Mouse (Mus musculus) erythroblast, adult 5-6 weeks (primary cell): ENCODE results near the gene Nkx6-2. TPM values are rescaled to one million over a fixed set of nuclear protein-coding genes. Genes with fewer than 3 reads are reported as not detected.

ENCODE experiments used
- ATAC-seq: replicated peaks from 2 replicates; pipeline ENCODE4 v1.8.0; 2016; ENCODE audit warnings: moderate number of reproducible peaks, mild to moderate bottlenecking, moderate TSS enrichment, inconsistent platforms; ENCODE audit not compliant: poor library complexity, low FRiP score, severe bottlenecking
- total RNA-seq, 2 experiments: library from RNA; stranded (forward) in 1 of 2; stranded (reverse) in 1 of 2; fragments of 150-400 nt in 1 of 2; fragments of 200-764, 138-1000 nt in 1 of 2; gene quantifications; 2 replicates each; pipeline versions ENCODE4 v1.2.3 to v1.2.4; 2015 to 2017; ENCODE audit warnings: low replicate concordance in 2 of 2

Nkx6-2 gene
- total RNA-seq, 2 experiments from 2014 or later, result not detected

- ATAC-seq, result no peak
Observed at GRCm38 (mm10) chr7:139530591-139531427, 51.8 kb downstream of the Nkx6-2 start.

Other genes with a start within 250 kb of the Nkx6-2 start
- gene Inpp5a, start 193.7 kb downstream of the Nkx6-2 start, total RNA-seq (2015; ENCODE audit: low replicate concordance), result 3.1 and 4.4 TPM in 2 replicates
- 3.1 and 6.9 TPM in 2 replicates for gene Inpp5a, start 193.7 kb downstream of the Nkx6-2 start, total RNA-seq (2017; ENCODE audit: low replicate concordance)
- gene Cfap46, start 101.0 kb upstream of the Nkx6-2 start, total RNA-seq (2015; ENCODE audit: low replicate concordance), result 0.21 TPM in 1 of 2 replicates, not detected in the other
- gene Cfap46, start 101.0 kb upstream of the Nkx6-2 start, total RNA-seq (2017; ENCODE audit: low replicate concordance), result not detected in 2 replicates